Mouse (Mus musculus) adrenal gland, postnatal 14 days (tissue): ENCODE data around the gene Gabra2. TPM values are rescaled to one million over a fixed set of nuclear protein-coding genes. Genes with fewer than 3 reads are reported as not detected.
A peak's percentile ranks its signal among the peaks of the same experiment; 100 is the strongest.

Experiments
- DNase-seq: peaks from one replicate; pipeline ENCODE4 v3.0.0; 2021; ENCODE audit warnings: mixed read lengths
- long read RNA-seq, 2 experiments: library from polyadenylated mRNA; stranded (forward); transcript quantifications; one replicate each; pipeline ENCODE4 v2.0.0; 2021
- total RNA-seq: library from RNA; stranded (reverse); gene quantifications from 2 replicates; pipeline ENCODE4 v1.2.3, GENCODE M21; 2021

Gabra2 gene
- total RNA-seq, result 0.07 and 0.19 TPM in 2 replicates
- long read RNA-seq, experiment 1, result 0 reads
- long read RNA-seq, experiment 2, result 0 reads

DNA sequence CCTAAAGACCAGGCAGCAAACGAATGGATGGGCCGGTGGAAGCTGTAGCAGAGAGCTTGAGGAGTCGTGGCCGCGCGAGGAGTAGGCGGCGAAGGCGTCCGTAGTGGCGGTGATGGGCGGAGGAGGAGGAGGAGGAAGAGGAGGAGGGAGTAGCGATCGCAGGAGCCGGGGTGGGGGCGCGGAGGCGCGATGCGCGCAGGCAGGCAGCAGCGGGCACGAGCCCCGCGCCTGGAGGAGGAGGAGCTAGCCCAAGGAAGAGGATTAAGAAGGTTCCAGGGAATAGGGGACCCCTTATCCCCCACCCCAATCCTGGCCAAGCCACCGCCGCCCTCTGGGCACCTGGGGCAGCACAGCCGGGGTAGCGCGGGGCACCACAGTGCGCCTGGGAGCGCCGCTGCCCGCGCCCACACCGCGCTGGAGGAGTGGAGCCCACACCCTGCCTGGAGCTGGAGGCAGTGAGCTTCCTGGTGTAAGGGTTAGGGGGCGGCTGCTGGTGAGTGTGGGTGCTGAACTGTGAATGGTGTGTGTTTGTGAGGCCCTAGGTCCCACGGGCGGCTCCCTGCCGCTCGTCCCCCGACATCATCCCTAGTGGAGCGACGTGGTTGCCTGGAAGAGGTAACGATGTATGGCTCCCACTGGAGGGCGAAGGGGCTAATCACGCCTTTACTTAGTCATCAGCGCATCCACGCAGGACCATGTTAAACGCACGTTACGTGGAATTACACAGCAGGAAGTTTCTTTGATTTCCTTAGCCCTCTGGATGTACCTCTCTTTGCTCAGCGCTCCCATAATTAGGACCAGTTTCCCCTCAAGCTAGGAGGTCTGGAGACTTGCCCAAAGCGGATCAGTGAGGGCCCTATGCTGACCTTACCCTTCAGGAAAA, at the start of gene Gabra2:
Gene Gabra2 (minus strand): TSS at position 125 of the 883 bp plus-strand sequence.
- DNase-seq, result peak; percentile 8

DNA sequence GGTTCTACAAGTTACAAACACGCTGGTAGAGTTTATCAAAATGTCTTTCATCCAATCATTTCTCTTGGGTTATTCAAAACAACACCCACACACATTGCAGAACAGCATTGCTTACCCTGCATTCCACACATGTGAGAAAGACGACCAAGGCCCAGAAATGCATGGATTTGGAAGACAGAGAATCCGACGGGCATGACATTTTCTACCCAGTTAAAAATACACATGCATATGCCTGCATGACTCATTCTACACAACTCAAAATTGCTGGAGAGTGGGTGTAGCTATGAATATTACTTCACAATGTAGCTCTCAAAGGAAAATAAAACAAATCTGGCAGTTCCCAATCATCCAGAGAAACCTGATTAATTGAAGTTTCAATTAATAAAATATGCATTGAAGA, 41.0 kb upstream of the Gabra2 start:
- no peak for DNase-seq

- DNase-seq, result no peak
Measured at GRCm38 (mm10) chr5:71135840-71136239, 40.2 kb upstream of the Gabra2 start.

GRCm38 (mm10) chr5:71127721-71128120, 32.1 kb upstream of the Gabra2 start:
- peak; percentile 4 for DNase-seq

GRCm38 (mm10) chr5:71115216-71115615, 19.6 kb upstream of the Gabra2 start:
- peak; percentile 17 for DNase-seq

GRCm38 (mm10) chr5:71095180-71095579, 469 bp downstream of the Gabra2 start:
- DNase-seq, result peak; percentile 8

GRCm38 (mm10) chr5:71094776-71095175, 873 bp downstream of the Gabra2 start:
- DNase-seq, result no peak

DNA sequence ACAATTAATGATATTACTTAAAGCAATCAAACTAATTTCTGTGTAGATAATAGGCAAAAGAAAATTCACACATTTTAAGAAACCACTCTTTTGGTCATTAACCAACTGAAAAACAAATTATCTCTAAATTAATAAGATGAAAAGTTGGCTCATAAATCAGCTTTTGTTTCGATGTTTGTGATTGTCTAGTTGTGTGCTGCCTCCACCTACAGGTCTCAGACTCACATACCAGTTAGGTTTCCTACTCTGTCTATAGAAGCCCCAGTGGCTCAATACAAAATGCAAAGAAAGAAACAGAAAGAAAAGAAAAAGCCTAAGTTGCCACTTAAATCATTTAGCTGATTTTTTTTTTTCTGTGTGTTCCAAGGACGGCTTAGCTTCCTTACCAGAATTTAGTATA, 1.8 kb downstream of the Gabra2 start:
- no peak for DNase-seq

GRCm38 (mm10) chr5:71092475-71092874, 3.2 kb downstream of the Gabra2 start:
- peak; percentile 8 for DNase-seq

DNA sequence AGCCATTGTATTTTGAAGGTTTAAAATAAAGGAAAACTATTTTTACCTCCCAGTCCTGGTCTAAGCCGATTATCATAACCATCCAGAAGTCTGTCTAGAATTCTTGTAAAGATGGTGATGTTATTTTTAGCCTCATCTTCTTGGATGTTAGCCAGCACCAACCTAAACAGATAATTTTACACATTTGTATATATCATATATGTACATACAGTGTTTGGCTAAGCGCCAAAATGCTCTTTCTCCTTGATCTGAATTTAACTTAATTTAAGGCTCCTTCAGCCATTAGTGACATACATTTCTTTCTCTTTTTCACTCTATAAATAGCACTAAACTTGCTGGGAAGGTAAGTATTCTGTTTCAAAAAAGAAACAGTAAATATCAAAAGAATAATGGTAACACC, 3.7 kb downstream of the Gabra2 start:
- no peak for DNase-seq

GRCm38 (mm10) chr5:71078861-71079260, 16.8 kb downstream of the Gabra2 start:
- no peak for DNase-seq

- DNase-seq, result no peak
Measured at GRCm38 (mm10) chr5:71061696-71062095, 34.0 kb downstream of the Gabra2 start.

DNA sequence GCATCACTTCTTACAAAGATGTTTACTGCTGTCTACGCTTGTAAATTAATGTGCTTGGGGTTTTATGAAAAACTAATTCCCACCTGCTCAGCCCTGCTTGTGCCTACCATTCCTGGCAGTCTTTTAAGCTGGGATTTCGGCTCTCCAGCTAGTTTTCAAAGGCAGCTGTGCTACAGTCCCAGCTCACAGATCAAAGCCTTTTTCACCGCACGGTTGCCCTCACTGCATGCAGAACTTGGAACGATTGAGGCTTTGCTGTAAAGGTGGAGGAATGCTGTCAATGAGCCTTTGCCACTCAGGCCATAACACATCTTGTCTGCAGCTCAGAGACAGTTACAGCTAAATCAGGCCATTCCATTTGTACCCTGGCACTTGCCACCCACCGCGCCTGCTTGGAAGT, 37.6 kb downstream of the Gabra2 start:
- DNase-seq, result no peak

GRCm38 (mm10) chr5:71037352-71037751, 58.3 kb downstream of the Gabra2 start:
- peak; percentile 45 for DNase-seq

- DNase-seq, result no peak
Measured at GRCm38 (mm10) chr5:71025956-71026355, 69.7 kb downstream of the Gabra2 start.

DNA sequence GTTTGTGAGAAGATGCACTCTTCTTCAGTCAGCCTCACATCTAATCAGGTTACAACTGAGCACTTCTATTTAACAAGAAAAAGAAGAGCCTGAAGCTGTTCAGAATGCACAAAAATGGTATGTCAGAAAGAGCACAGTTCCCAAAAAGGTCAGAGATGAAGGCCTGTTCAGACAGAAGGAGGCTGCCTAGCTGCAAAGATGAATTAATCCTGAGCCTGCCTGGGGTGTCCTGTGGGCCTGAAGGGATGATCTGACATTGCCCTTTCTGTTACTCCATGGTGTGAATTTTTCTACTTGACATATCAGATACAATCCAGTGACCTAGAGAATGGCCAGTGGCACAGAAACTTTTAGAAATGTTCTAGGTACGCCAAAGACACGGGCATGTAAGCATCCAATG, 83.9 kb downstream of the Gabra2 start:
- DNase-seq, result no peak

- DNase-seq, result no peak
Measured at GRCm38 (mm10) chr5:71011271-71011670, 84.4 kb downstream of the Gabra2 start.

GRCm38 (mm10) chr5:71010797-71011196, 84.9 kb downstream of the Gabra2 start:
- DNase-seq, result no peak

DNA sequence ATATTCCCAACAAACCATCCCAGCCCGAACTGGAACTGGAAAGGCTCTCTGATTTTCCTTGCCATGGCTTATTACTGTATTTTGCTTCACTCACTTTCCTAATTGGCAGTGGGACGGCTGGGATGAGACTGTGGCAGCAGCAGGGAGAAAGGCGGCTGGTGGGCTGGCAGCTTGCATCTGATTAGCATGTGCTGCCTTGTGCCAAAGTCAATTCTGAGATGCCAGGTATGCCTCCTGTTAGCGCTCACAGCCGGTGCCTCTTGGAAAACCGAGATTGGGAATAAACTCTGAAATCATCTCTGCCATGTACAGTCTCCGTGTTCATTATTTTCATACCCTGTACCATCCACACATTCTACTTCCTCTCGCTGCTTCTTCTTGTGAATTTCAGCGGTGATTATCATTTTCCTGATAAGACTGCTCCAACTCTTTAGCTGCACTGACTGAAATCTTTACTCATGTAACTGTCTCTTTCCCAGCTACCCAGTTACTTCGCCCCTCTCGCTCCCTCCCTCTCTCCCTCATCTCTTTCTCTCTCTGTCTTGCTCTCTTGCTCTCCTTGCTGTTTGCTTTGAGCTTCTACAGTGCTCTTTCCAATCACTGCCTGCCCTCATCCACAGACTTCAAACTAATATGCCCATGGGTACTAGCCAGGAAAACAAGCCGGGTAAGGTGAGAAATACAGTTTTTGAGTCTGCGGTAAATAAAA, 99.9 kb downstream of the Gabra2 start:
- no peak for DNase-seq

GRCm38 (mm10) chr5:70993281-70993680, 102.4 kb downstream of the Gabra2 start:
- no peak for DNase-seq

GRCm38 (mm10) chr5:70990891-70991290, 104.8 kb downstream of the Gabra2 start:
- no peak for DNase-seq
